Mouse (Mus musculus): ENCODE data around the gene Gm42420. TPM values are rescaled to one million over a fixed set of nuclear protein-coding genes. Genes with fewer than 3 reads are reported as not detected.

The Gm42420 gene
- total RNA-seq (2023) = not detected

DNA sequence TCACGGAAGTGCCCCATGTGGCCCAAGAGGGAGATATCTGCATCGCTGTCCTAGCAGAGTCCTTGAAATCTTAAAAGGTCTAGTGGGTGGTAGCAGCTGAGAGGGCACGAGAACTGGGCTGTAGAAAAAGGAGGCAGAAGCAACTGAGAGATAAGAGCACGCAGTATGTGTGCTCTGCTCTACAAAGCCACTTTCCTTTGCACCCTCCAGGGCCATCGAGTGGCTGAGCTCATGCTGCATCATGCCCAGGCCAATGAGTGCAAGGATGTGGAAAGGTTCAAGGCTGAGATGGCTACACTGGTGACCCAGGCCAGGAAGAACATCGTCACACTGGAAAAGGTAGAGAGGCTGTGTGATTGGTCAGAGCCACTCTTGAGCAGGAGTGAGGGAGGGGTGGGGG is at the start of gene Gm42420:
Gm42420 (plus strand) TSS at position 237 of the 400 bp plus-strand sequence.

GRCm38 (mm10) chr6:39557723-39558261 is 27.8 kb upstream of the Gm42420 start, which contains the start of gene Dennd2a:
Gene Dennd2a, minus strand, starts transcription at chr6:39557867.

GRCm38 (mm10) chr6:39573791-39574554 is 11.6 kb upstream of the Gm42420 start, which contains the start of gene Adck2:
Gene Adck2, plus strand, starts transcription at chr6:39573873.

GRCm38 (mm10) chr6:39592401-39593214 is 7.1 kb downstream of the Gm42420 start, which contains the start of gene Ndufb2:
Gene Ndufb2, plus strand, starts transcription at chr6:39592574.

Other genes with a start within 250 kb of the Gm42420 start
- 10 to 100 TPM; 34.1 to 64.7 TPM for gene Slc37a3, start 208.1 kb upstream of the Gm42420 start, total RNA-seq (2023)
- gene Rab19, start 204.6 kb upstream of the Gm42420 start, total RNA-seq (2023) = 1 to 10 TPM; 2.1 to 2.8 TPM
- gene Mkrn1, start 165.3 kb upstream of the Gm42420 start, total RNA-seq (2023) = 100 to 1,000 TPM; 131 to 139 TPM
- gene Dennd2a, start 27.9 kb upstream of the Gm42420 start, total RNA-seq (2023) = 1 to 10 TPM; 5.9 to 6.9 TPM
- 10 to 100 TPM; 19.0 to 22.1 TPM for gene Adck2, start 11.9 kb upstream of the Gm42420 start, total RNA-seq (2023)
- 10 to 100 TPM; 33.4 to 35.4 TPM for gene Ndufb2, start 6.8 kb downstream of the Gm42420 start, total RNA-seq (2023)
- 10 to 100 TPM; 71.6 to 80.2 TPM for gene Braf, start 139.7 kb downstream of the Gm42420 start, total RNA-seq (2023)
- 10 to 100 TPM; 27.4 to 32.6 TPM for gene Mrps33, start 225.2 kb downstream of the Gm42420 start, total RNA-seq (2023)